Mouse (Mus musculus): ENCODE data around the gene Zfp606.

Gene Zfp606

DNA sequence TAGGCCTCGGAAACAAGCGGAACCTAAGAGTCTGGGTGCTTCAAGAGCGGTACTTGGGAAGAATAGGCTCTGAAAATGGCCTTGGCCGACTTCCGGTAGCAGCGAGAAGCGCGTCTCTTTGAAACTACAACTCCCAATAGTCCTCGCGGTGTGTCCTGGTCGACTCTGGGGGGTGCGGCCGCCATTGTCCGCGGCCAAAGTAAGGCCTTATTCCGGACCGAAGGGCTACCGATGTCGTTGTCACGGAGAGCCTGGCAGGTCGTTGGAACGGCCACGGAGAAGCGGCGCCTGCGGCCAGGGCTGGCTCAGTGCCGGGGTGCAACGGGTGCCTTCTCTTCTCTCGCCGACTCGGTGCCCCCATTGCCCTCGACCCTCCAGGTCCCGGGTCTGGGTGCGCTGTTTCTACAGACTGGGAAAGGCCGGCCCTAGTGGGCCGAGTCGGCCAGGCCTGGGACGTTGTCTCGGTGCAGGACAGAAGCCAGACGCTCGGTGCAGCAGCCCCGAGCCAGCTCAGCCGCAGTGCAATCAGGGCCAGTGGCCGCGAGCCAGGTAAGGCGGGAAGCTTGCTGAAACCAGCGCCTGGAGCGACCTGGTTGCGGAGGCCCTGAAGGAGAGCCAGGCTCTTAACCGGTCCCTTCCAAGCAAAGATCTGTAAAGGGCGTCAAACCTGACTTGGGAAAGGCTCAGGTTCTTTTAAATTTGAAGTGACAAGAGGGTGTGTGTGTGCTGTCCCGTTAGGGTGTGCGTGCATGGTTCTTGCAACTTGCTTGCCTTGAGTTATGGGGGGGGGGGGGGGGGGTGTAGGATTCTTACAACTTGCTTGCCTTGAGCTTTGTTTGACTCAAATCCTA lies at the start of gene Zfp606:
Gene Zfp606 (plus strand): TSS at position 136 of the 851 bp plus-strand sequence.
- DNase-seq (ENCODE audit: low spot score): peak; percentile 82

DNA sequence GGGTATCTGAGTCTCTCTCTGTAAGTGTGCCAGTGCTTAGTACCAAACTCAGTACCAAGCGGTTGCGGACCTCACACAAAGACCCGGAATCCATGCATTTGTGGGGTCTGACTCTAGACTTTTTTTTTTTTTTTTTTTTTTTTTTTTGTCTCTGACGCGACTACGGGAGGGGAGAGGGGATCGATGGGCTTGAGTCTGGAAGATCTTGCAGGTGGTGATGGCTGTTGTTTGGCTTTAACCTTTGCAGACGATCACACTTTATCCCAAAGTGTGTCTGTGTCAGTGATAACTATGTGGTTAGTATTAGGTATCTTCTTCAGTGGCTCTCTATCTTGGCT lies 885 bp downstream of the Zfp606 start:
- no peak for DNase-seq (ENCODE audit: low spot score)

DNA sequence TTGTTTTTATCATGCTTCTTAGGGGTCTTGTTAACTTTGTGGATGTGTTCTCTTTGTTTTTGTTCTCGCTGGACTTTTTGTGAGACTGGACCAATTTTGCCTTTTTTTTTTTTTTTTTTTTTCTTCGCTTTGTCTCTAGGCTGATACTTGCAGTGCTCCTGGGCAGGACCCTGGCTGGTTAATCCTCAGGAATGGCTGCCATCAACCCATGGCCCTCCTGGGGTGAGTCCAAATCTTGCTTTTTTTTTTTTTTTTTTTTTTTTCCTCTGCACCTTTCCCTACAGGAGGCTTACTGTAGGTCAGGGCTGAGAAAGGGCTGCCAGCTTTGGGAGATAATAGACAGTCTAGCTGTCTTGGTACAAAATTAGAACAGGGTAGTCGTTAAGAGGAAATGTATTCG lies 1.4 kb downstream of the Zfp606 start:
- DNase-seq (ENCODE audit: low spot score): no peak

DNA sequence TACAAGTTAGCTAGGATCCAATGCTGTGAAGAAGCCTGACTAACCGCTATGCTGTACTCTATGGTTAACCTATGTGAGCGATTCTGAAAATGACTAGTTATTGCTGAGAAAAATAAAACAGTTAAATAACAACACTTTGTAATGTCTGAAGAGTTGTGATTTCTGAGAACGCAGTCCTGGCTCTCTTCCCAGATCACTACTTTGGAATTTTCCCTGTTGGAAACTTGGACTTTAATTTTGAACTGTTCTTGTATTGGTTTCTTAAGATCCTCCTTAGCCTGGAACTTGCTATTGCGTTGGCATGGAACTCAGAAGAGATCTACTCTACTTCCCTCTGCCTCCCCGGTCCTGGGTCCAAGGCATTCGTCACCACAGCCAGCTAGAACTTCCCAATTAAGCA lies 5.7 kb downstream of the Zfp606 start:
- no peak for DNase-seq (ENCODE audit: low spot score)

DNA sequence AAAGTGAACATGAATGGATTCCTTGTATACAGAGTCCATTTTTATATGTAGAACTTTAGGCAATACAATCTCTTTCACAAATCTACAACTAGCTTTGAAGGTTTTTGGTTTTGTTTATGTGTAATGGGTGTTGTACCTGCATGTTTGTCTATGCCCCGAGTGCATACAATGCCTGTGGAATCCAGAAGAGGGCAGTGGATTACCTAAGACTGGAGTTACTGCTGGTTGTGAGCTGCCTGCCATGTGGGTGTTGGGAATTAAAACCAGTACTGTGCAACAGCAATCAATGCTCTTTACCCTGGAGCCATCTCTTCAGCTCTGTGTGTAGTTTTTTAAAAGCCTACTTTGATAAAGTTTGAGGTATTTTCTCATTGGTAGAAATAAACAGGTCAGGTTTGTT lies 7.9 kb downstream of the Zfp606 start:
- DNase-seq (ENCODE audit: low spot score): no peak

DNA sequence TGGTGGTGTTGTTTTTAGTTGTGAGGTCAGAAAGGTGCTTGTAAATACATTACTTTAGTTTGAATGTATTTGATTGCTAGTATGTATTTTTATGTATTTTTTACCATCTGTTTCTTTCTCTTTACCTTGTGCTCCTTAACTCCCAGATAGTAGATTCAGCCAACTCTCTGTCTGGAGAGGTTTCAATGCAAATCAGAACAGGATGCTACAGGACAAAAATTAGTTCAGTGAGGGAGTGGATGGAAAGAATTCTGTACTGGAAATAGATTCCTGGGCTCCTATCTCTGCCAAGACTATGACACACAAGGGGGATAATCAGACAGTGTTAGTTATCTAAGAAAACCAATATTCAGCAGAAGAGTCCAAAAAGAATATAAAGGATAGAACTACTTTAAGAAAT lies 8.6 kb downstream of the Zfp606 start:
- no peak for DNase-seq (ENCODE audit: low spot score)

DNA sequence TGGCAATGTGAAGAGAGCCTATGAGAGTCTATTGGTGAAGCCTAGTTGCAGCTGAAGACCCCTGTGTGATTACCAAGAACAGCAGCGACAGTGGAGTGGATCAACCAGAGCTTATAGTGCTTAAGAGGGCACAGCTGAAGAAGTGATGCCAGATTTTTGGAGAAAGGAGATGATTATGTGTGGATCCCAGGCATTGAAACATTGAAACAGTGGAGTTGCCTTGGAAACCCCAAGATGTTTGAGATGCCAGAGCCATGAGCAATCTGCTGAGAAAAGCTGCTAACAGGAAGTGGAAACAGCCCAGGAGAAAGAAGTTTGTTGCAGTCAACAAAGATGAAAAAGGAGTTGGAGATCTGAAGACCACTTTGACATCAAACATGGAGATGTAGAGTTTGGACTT lies 32.8 kb downstream of the Zfp606 start:
- no peak for DNase-seq (ENCODE audit: low spot score)

DNA sequence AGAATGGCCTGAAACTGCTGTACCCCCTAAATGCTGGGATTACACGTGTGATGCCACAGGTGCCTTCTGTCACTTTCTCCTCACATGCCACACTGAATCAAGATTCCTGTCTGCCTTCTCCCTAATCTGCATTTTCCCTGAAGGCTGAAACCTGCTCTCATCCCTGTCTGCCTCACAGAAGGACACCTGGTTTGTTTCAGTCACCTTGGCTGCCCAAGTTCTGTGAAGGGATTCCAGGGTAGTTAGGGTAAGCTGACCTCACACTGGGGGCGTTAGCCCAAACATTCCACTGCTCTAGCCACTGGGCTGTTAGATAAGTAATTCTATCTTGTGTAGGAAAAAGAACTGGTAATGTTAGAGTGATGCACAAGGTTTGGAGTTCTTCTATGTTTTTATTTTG lies 34.1 kb downstream of the Zfp606 start, which contains the start of gene 2900092C05Rik:
Gene 2900092C05Rik (plus strand): TSS at position 301 of the 400 bp plus-strand sequence.
- no peak for DNase-seq (ENCODE audit: low spot score)
